27 mouse cellular contexts compared by ENCODE assay signal in the genomic region with DNA sequence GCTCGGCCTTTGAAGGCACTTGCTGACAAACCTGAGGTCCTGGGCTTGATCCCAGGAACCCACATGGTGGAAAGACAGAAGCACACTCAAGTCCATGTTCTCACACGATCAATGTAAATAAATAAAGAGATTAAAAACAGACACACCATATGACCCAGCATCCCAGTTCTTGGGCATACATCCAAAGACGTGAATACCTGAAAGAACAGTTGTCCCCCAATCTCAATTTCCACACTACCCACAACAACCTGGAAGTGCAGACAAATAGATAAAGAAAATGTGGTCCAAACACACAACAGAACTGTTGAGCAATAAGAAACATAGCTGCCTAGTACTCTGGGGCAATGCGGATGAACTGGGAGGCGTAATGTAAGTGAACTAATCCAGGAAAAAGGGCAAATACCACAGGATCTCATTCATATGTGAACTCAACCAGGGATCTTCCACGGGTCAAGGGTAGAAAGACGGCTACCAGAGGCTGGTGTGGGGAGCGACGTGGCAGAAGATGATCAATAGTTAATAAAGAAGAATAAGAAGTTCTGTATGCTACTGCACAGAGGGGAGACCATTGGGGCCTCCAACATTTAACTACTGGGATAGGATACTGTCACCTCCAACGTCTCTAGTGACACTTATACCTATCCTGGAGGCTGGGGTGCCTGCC. TPM values are rescaled to one million over a fixed set of nuclear protein-coding genes. Genes with fewer than 3 reads are reported as not detected.
A peak's percentile ranks its signal among the peaks of the same experiment; 100 is the strongest.
DNase-seq lines count a peak whose midpoint lies in the region; ATAC-seq and TF ChIP-seq lines count a peak whose summit lies in the region.
"Had no signal": no experiment of that assay in that cellular context is flagged by ENCODE, and none has a peak within 500 bp of the region (broad histone marks: within the 10 kb centered on the region; RNA-seq: fewer than 3 reads in every experiment).

No protein-coding gene starts in this region.

- H3K9me3 ChIP-seq in liver, embryonic 14.5 days (ENCODE audit: control insufficient read depth, low read length), result no peaks in the 10 kb centered on the region
- H3K9me3 ChIP-seq: limb, embryonic 10.5 days; limb, embryonic 15.5 days; lung, embryonic 15.5 days; midbrain, embryonic 15.5 days; neural tube, embryonic 15.5 days had no signal

- no peak overlapping the region for H3K4me2 ChIP-seq in liver, embryonic 14.5 days (ENCODE audit: low read depth)
- H3K4me2 ChIP-seq: embryonic facial prominence, embryonic 13.5 days; hindbrain, embryonic 14.5 days; limb, embryonic 15.5 days; lung, embryonic 15.5 days; midbrain, embryonic 15.5 days; neural tube, embryonic 15.5 days had no signal

- no peak for ATAC-seq in liver, embryonic 14.5 days (ENCODE audit: insufficient read depth)
- ATAC-seq in megakaryocyte progenitor cell, adult 5-6 weeks (replicated peaks; ENCODE audit: poor library complexity), result peak; percentile 18
- ATAC-seq: activated CD4-positive, CD25-positive, alpha-beta regulatory T cell, adult 4 months; forebrain, embryonic 16.5 days; midbrain, embryonic 15.5 days had no signal

- no peaks in the 10 kb centered on the region for H3K27me3 ChIP-seq in liver, embryonic 14.5 days (ENCODE audit: control insufficient read depth, insufficient read depth, low read length)
- H3K27me3 ChIP-seq: embryonic facial prominence, embryonic 13.5 days; limb, embryonic 15.5 days; lung, embryonic 15.5 days; midbrain, embryonic 15.5 days; neural tube, embryonic 15.5 days had no signal

- no peak overlapping the region for H3K27ac ChIP-seq in liver, embryonic 14.5 days
- H3K27ac ChIP-seq: embryonic facial prominence, embryonic 13.5 days; gastrocnemius, adult 2 months; hindbrain, embryonic 14.5 days; limb, embryonic 10.5 days; limb, embryonic 15.5 days; lung, embryonic 15.5 days; midbrain, embryonic 10.5 days; midbrain, embryonic 15.5 days; neural tube, embryonic 15.5 days had no signal

- peak; percentile 26 for DNase-seq in 416B (ENCODE audit: low read depth)
- peak; percentile 12 for DNase-seq in adipocyte (ENCODE audit: low spot score)
- no peak for DNase-seq in liver, embryonic 14.5 days (ENCODE audit: low read depth in 3 of 3, low spot score in 3 of 3)
- no peak for DNase-seq in adrenal gland, postnatal 10 days
- no peak for DNase-seq in left cerebral cortex, adult 11 months (ENCODE audit: low spot score)
- DNase-seq in thymus, postnatal 4 days, result no peak
- DNase-seq: adrenal gland, adult 8-10 months; cerebellum, adult 11-12 months; cerebellum, adult 9-11 months; gastrocnemius, adult 2 months; heart, postnatal 4 days; kidney, adult 11 months; layer of hippocampus, postnatal 36 days; right cerebral cortex, postnatal 25 days; thymus, adult 18-20 months had no signal

- H3K4me1 ChIP-seq in liver, embryonic 14.5 days (replicated peaks; ENCODE audit: control insufficient read depth in 2 of 2, insufficient read depth in 2 of 2, low read length in 1 of 2), result peaks cover 0 to 19% of the 10 kb centered on the region in 2 experiments; a peak in 2 of 4 replicates
- H3K4me1 ChIP-seq: embryonic facial prominence, embryonic 13.5 days; limb, embryonic 10.5 days; limb, embryonic 15.5 days; lung, embryonic 15.5 days; midbrain, embryonic 10.5 days; midbrain, embryonic 15.5 days; neural tube, embryonic 15.5 days had no signal

- 0 out of 2 replicates have a peak, but pooled peaks have one; percentile 16 for TF ChIP-seq EP300 in liver, embryonic 14.5 days (IDR thresholded peaks at IDR 0.05; ENCODE audit: low read depth)

- H3K4me3 ChIP-seq in liver, embryonic 14.5 days (ENCODE audit: insufficient read depth in 1 of 2, low read depth in 2 of 2, low read length in 2 of 2), result no peak overlapping the region
- H3K4me3 ChIP-seq: embryonic facial prominence, embryonic 13.5 days; erythroblast, embryonic 14.5 days; gastrocnemius, adult 2 months; limb, embryonic 10.5 days; limb, embryonic 15.5 days; lung, embryonic 15.5 days; midbrain, embryonic 10.5 days; midbrain, embryonic 15.5 days; neural tube, embryonic 15.5 days had no signal

- TF ChIP-seq CTCF in liver, embryonic 14.5 days (IDR thresholded peaks at IDR 0.05; ENCODE audit: low read depth), result no peak

- H3K36me3 ChIP-seq in liver, embryonic 14.5 days (replicated peaks; ENCODE audit: control insufficient read depth, insufficient read depth, low read depth), result peaks cover 12% of the 10 kb centered on the region

- H3K9ac ChIP-seq in liver, embryonic 14.5 days (replicated peaks), result no peak overlapping the region
- H3K9ac ChIP-seq: embryonic facial prominence, embryonic 13.5 days; hindbrain, embryonic 14.5 days; limb, embryonic 15.5 days; lung, embryonic 15.5 days; midbrain, embryonic 15.5 days; neural tube, embryonic 15.5 days had no signal

- WGBS in liver, embryonic 14.5 days (ENCODE audit: insufficient replicate concordance), result 60% methylated on average over 10 of the region's 10 CpGs

RNA-seq across cellular contexts. Expression of gene Nudt5, which starts 42.8 kb away (rescaled TPM):
- polyA plus RNA-seq in liver, embryonic 14.5 days (2012; rRNA removed), result 10.5 and 17.8 TPM in 2 replicates
- 47.3 and 55.1 TPM in 2 replicates for polyA plus RNA-seq in liver, embryonic 14.5 days (2014; fragmentation: Nextera tagmentation; extraction: Ambion mirVana)
- 70.6 and 70.7 TPM in 2 replicates for total RNA-seq in megakaryocyte progenitor cell, adult 5-6 weeks (2015)
- 60.8 and 78.6 TPM in 2 replicates for total RNA-seq in megakaryocyte progenitor cell, adult 5-6 weeks (2017)
- 10 to 100 TPM; 33.9 to 40.2 TPM for total RNA-seq in adrenal gland, postnatal 10 days (2021)

RNA-seq across cellular contexts. Expression of gene Cdc123, which starts 42.9 kb away (rescaled TPM):
- polyA plus RNA-seq in liver, embryonic 14.5 days (2012; rRNA removed), result 76.5 and 112 TPM in 2 replicates
- polyA plus RNA-seq in liver, embryonic 14.5 days (2014; fragmentation: Nextera tagmentation; extraction: Ambion mirVana), result 135 and 138 TPM in 2 replicates
- 125 and 133 TPM in 2 replicates for total RNA-seq in megakaryocyte progenitor cell, adult 5-6 weeks (2015)
- total RNA-seq in megakaryocyte progenitor cell, adult 5-6 weeks (2017), result 116 and 117 TPM in 2 replicates
- 100 to 1,000 TPM; 127 to 134 TPM for total RNA-seq in adrenal gland, postnatal 10 days (2021)

Comparison
In these comparisons a context has a peak if more than half of its experiments do, and no peak if none do; other contexts are left out.
1. DNase-seq: peak in 416B (single experiment) and adipocyte (single experiment); none in liver, embryonic 14.5 days (0 of 3), adrenal gland, postnatal 10 days (single experiment), left cerebral cortex, adult 11 months (single experiment) and thymus, postnatal 4 days (single experiment).